ENCODE assay signal across 8 mouse cellular contexts in genomic region chr6:135040275-135040871, GRCm38 (mm10). TPM values are rescaled to one million over a fixed set of nuclear protein-coding genes. Genes with fewer than 3 reads are reported as not detected.
DNase-seq lines count a peak whose midpoint lies in the region; ATAC-seq and TF ChIP-seq lines count a peak whose summit lies in the region.

No protein-coding gene starts in this region.

- no peaks in the 10 kb centered on the region for H3K79me2 ChIP-seq in C2C12 (ENCODE audit: control insufficient read depth, insufficient read depth)

- H3K27ac ChIP-seq in heart, embryonic 16.5 days (ENCODE audit: low read length): no peak overlapping the region
- no peak overlapping the region for H3K27ac ChIP-seq in limb, embryonic 13.5 days

- no peak overlapping the region for H3K9ac ChIP-seq in heart, embryonic 16.5 days (ENCODE audit: low read length)
- H3K9ac ChIP-seq in limb, embryonic 13.5 days: no peak overlapping the region

- H3K79me3 ChIP-seq in C2C12 (ENCODE audit: low read depth): no peaks in the 10 kb centered on the region

- H3K4me2 ChIP-seq in heart, embryonic 16.5 days (ENCODE audit: low read depth, low read length): peak overlapping the region; percentile 41
- H3K4me2 ChIP-seq in limb, embryonic 13.5 days (replicated peaks): peak overlapping the region; percentile 50

- no peak for TF ChIP-seq CTCF in C2C12 (IDR thresholded peaks at IDR 0.05; ENCODE audit: control insufficient read depth, insufficient read depth, insufficient read length)

- no peak overlapping the region for H3ac ChIP-seq in C2C12 (ENCODE audit: control insufficient read depth, insufficient read length, low read depth)

- DNase-seq in WW6 (ENCODE audit: low read depth, low spot score): peak; percentile 83
- no peak for DNase-seq in spleen, postnatal 4 days (ENCODE audit: low spot score in 2 of 2)
- no peak for DNase-seq in layer of hippocampus, postnatal 14 days (ENCODE audit: low spot score in 2 of 2)
- DNase-seq in adrenal gland, postnatal 36 days: no peak

- no peaks in the 10 kb centered on the region for H3K36me3 ChIP-seq in C2C12 (ENCODE audit: control insufficient read depth, insufficient read depth)
- no peaks in the 10 kb centered on the region for H3K36me3 ChIP-seq in heart, embryonic 16.5 days (ENCODE audit: control insufficient read depth, insufficient read depth)
- no peaks in the 10 kb centered on the region for H3K36me3 ChIP-seq in limb, embryonic 13.5 days

- H3K4me1 ChIP-seq in heart, embryonic 16.5 days (ENCODE audit: control insufficient read depth, insufficient read depth, low read length): no peaks in the 10 kb centered on the region
- H3K4me1 ChIP-seq in limb, embryonic 13.5 days: peaks cover 9% of the 10 kb centered on the region; the same call in 1 of the 2 replicates

- ATAC-seq in heart, embryonic 16.5 days (replicated peaks; ENCODE audit: extremely low read depth, insufficient read depth, low FRiP score): no peak
- no peak for ATAC-seq in limb, embryonic 13.5 days (ENCODE audit: low FRiP score, low read depth)
- no peak for ATAC-seq in megakaryocyte progenitor cell, adult 5-6 weeks (replicated peaks; ENCODE audit: poor library complexity)

- no peak overlapping the region for H3K4me3 ChIP-seq in C2C12 (ENCODE audit: insufficient read depth, poor library complexity, severe bottlenecking)
- H3K4me3 ChIP-seq in heart, embryonic 16.5 days (ENCODE audit: low read length): peak overlapping the region; percentile 18
- H3K4me3 ChIP-seq in limb, embryonic 13.5 days: peak overlapping the region; percentile 16

- 9% methylated on average over 21 of the region's 21 CpGs for WGBS in heart, embryonic 16.5 days
- under 1% methylated on average over 21 of the region's 21 CpGs for WGBS in limb, embryonic 13.5 days

- H3K27me3 ChIP-seq in C2C12 (ENCODE audit: control insufficient read depth, insufficient read depth, insufficient read length): no peaks in the 10 kb centered on the region
- H3K27me3 ChIP-seq in heart, embryonic 16.5 days (ENCODE audit: control insufficient read depth, insufficient read depth, low read length): 0 out of 2 replicates have a peak, but pooled peaks cover 5% of the 10 kb centered on the region
- H3K27me3 ChIP-seq in limb, embryonic 13.5 days: peaks cover 25% of the 10 kb centered on the region

- peaks cover 5% of the 10 kb centered on the region for H3K9me3 ChIP-seq in heart, embryonic 16.5 days (replicated peaks; ENCODE audit: control insufficient read depth, low read length)
- H3K9me3 ChIP-seq in limb, embryonic 13.5 days: no peaks in the 10 kb centered on the region

TF ChIP-seq in C2C12, 6 proteins besides CTCF, POLR2A, EP300 and RAD21:
- peak; percentile 91 for TF ChIP-seq MYOD1 (IDR thresholded peaks at IDR 0.05; ENCODE audit: control insufficient read depth, insufficient read length, low read depth)
- TF ChIP-seq MAX (IDR thresholded peaks at IDR 0.05): no peak
- TF ChIP-seq USF1 (IDR thresholded peaks at IDR 0.05; ENCODE audit: low read depth): no peak
- TF ChIP-seq CEBPB (IDR thresholded peaks at IDR 0.05; ENCODE audit: low read depth): no peak
TF ChIP-seq in C2C12: peak in this region for 1.

RNA-seq across cellular contexts. Expression of gene Gprc5a, which starts 25.1 kb away (rescaled TPM):
- 34.2 TPM for polyA plus RNA-seq in C2C12 (2012; fragmentation: generic; extraction: Trizol)
- polyA plus RNA-seq in heart, embryonic 16.5 days (2015; fragmentation: Nextera tagmentation; extraction: Ambion mirVana): 5.6 and 15.2 TPM in 2 replicates
- 2.1 and 2.5 TPM in 2 replicates for polyA plus RNA-seq in limb, embryonic 13.5 days (2015; fragmentation: Nextera tagmentation; extraction: Ambion mirVana)
- not detected in 2 replicates for total RNA-seq in megakaryocyte progenitor cell, adult 5-6 weeks (2015)
- not detected in 2 replicates for total RNA-seq in megakaryocyte progenitor cell, adult 5-6 weeks (2017)
- total RNA-seq in layer of hippocampus, postnatal 14 days (2021): under 1 TPM in 1 of 2 experiments, not detected in 1; 0.17 TPM
- total RNA-seq in adrenal gland, postnatal 36 days (2021): 1 to 10 TPM in 1 of 2 experiments, under 1 TPM in 1; 0.72 to 1.1 TPM

RNA-seq across cellular contexts. Expression of gene Ddx47, which starts 29.0 kb away (rescaled TPM):
- polyA plus RNA-seq in C2C12 (2012; fragmentation: generic; extraction: Trizol): 79.3 TPM
- 71.5 and 77.1 TPM in 2 replicates for polyA plus RNA-seq in heart, embryonic 16.5 days (2015; fragmentation: Nextera tagmentation; extraction: Ambion mirVana)
- 120 and 123 TPM in 2 replicates for polyA plus RNA-seq in limb, embryonic 13.5 days (2015; fragmentation: Nextera tagmentation; extraction: Ambion mirVana)
- total RNA-seq in megakaryocyte progenitor cell, adult 5-6 weeks (2015): 52.4 and 69.7 TPM in 2 replicates
- total RNA-seq in megakaryocyte progenitor cell, adult 5-6 weeks (2017): 95.0 and 96.0 TPM in 2 replicates
- 10 to 100 TPM; 54.4 to 55.3 TPM for total RNA-seq in layer of hippocampus, postnatal 14 days (2021)
- total RNA-seq in adrenal gland, postnatal 36 days (2021): 10 to 100 TPM; 63.1 to 63.2 TPM

RNA-seq across cellular contexts. Expression of gene Apold1, which starts 58.9 kb away (rescaled TPM):
- polyA plus RNA-seq in C2C12 (2012; fragmentation: generic; extraction: Trizol): 0.05 TPM
- polyA plus RNA-seq in heart, embryonic 16.5 days (2015; fragmentation: Nextera tagmentation; extraction: Ambion mirVana): 8.9 and 9.9 TPM in 2 replicates
- 4.4 and 5.0 TPM in 2 replicates for polyA plus RNA-seq in limb, embryonic 13.5 days (2015; fragmentation: Nextera tagmentation; extraction: Ambion mirVana)
- total RNA-seq in megakaryocyte progenitor cell, adult 5-6 weeks (2015): 0.05 TPM in 1 of 2 replicates, not detected in the other
- total RNA-seq in megakaryocyte progenitor cell, adult 5-6 weeks (2017): 0.10 TPM in 1 of 2 replicates, not detected in the other
- 1 to 10 TPM; 3.5 to 4.4 TPM for total RNA-seq in layer of hippocampus, postnatal 14 days (2021)
- 1 to 10 TPM; 4.5 to 5.5 TPM for total RNA-seq in adrenal gland, postnatal 36 days (2021)

Comparison
In these comparisons a context has a peak if more than half of its experiments do, and no peak if none do; other contexts are left out.
1. RNA of gene Apold1, which starts 58.9 kb away (total RNA-seq): 4.5 to 5.5 TPM in adrenal gland, postnatal 36 days and 3.5 to 4.4 TPM in layer of hippocampus, postnatal 14 days; 0.05 to 0.10 TPM in megakaryocyte progenitor cell, adult 5-6 weeks; every median in the first group is over 4 times any median in the second.